Mouse (Mus musculus): Measurements from ENCODE around the gene Polr3g.
A peak's percentile ranks its signal among the peaks of the same experiment; 100 is the strongest.
"Not testable (repeated sequence)": the region's sequence is repeated elsewhere in the genome, so short reads cannot be mapped to it uniquely, and the experiment has no call there.

Gene Polr3g

GRCm38 (mm10) chr13:81710775-81711545 is at the start of gene Polr3g, which contains the start of gene Mblac2:
Polr3g (minus strand) TSS chr13:81711013.
Mblac2 (plus strand) TSS chr13:81711341.
- peak; percentile 97 for DNase-seq (ENCODE audit: low spot score)

- DNase-seq (ENCODE audit: low spot score), result peak; percentile 26
Measured at GRCm38 (mm10) chr13:81760379-81760778, 49.6 kb upstream of the Polr3g start.

DNA sequence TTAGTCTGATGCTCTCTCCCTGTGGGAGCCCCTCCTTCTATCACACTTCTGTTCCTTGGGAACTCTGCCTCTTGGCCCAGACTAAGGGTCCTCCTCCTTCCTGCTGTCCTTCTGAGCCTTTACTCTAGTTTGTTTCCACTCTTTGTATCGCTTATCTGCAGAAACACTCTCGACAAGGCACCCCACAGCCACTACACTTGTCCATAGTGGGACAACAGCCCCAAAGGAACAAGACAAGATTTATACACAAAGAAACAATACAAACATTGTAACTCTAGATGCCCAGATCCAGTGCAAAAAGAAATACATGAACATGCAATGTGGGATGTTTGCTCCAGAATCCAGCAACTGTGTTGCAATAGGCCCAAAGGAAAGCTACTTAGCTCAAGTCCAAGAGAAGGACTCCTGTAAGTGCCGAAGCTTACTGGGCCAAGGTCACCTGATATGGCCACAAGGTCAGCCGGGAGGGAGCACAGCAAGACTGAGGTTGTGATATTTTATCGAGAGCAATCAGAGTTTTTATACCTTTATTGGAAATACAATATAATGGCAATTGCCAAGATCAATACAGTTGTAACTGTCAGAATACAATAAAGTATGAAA is 46.3 kb upstream of the Polr3g start:
- DNase-seq (ENCODE audit: low spot score), result no peak

GRCm38 (mm10) chr13:81755324-81755723 is 44.5 kb upstream of the Polr3g start:
- no peak for DNase-seq (ENCODE audit: low spot score)

DNA sequence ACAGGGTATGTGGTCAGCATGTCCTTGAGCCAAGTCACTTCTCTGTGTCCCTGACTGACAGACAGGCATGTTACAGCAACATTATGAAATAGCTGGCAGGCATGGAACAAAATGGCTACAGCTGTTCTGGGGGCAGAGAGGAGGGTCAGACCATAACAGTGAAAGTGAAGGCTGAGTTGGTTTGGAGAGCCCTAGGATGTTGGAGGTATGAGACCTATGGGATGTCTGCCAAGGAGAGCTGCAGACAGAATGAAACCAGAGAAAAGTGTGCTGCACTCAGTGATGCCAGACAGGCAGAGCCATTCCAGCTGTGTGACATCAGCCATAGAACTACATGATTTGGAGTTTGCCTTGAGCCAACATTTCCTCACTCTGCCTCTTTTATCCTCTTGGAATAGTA is 44.1 kb upstream of the Polr3g start:
- DNase-seq (ENCODE audit: low spot score), result no peak

DNA sequence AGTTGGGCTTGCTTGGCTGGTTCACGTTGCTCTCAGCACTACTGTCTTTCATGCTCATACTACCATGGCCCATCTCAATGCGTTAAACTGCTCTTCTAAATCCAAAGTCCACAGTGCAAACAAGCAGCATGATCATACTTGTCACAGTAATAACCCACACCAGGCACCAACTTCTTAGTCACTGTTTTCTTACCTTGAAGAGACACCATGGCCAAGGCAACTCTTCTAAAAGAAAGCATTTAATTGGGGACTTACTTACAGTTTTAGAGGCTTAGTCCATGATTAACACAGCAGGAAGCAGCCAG is 33.2 kb upstream of the Polr3g start:
- DNase-seq (ENCODE audit: low spot score), result no peak

- DNase-seq (ENCODE audit: low spot score), result no peak
Measured at GRCm38 (mm10) chr13:81743391-81744091, 32.7 kb upstream of the Polr3g start.

- no peak for DNase-seq (ENCODE audit: low spot score)
Measured at GRCm38 (mm10) chr13:81740898-81741297, 30.1 kb upstream of the Polr3g start.

DNA sequence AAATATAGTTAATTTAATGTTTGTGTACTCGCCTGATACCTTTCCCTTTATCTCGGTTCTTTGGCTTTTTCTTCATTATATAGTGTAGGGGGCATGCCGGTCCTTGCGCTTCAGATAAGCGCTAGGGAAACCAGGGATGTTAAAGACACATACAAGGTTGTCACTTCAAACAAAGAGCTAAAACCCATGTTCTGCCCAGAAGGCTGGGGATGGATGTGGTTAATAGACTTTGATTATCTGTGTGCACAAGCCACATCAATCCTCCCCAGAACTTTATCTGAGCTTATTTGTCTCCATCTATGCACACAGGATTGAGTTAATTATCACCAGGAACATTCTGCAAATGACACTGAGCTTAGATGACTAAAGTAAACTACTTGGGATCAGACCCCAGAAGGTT is 25.8 kb upstream of the Polr3g start:
- DNase-seq (ENCODE audit: low spot score), result no peak

DNA sequence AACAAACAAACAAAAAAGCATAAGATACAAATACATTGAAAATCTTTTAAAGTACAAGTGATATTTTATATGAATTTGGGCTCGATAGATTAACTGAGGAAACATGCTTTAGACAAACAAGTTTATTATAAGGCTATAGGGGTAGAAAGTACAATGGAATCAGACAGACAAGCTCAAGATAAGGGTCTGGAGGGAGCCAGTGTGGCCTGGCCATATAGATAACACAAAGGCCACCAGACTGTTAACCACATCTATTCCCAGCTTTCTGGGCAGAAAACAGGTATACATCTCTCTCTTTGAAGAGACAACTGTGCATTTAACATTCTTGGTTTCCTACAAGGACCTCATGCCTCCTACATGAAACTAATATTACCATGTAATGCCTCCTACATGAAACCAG is 19.5 kb upstream of the Polr3g start:
- DNase-seq (ENCODE audit: low spot score), result no peak

- no peak for DNase-seq (ENCODE audit: low spot score)
Measured at GRCm38 (mm10) chr13:81729102-81729501, 18.3 kb upstream of the Polr3g start.

GRCm38 (mm10) chr13:81728141-81728540 is 17.3 kb upstream of the Polr3g start:
- DNase-seq (ENCODE audit: low spot score), result not testable (repeated sequence)

DNA sequence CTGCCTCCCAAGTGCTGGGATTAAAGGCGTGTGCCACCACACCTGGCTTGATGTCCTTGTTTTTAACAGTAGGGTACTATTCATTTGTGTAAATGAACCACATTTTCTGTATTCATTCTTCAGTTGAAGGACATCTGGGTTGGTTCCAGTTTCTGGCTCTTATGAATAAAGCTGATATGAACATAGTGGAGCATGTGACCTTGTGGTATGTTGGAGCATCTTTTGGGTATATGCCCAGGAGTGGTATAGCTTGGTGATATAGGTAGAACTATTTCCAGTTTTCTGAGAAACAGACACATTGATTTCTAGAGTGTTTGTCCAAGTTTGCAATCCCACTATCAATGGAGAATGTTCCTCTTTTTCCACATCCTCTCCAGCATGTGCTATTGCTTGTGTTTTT is 3.1 kb upstream of the Polr3g start:
- no peak for DNase-seq (ENCODE audit: low spot score)

DNA sequence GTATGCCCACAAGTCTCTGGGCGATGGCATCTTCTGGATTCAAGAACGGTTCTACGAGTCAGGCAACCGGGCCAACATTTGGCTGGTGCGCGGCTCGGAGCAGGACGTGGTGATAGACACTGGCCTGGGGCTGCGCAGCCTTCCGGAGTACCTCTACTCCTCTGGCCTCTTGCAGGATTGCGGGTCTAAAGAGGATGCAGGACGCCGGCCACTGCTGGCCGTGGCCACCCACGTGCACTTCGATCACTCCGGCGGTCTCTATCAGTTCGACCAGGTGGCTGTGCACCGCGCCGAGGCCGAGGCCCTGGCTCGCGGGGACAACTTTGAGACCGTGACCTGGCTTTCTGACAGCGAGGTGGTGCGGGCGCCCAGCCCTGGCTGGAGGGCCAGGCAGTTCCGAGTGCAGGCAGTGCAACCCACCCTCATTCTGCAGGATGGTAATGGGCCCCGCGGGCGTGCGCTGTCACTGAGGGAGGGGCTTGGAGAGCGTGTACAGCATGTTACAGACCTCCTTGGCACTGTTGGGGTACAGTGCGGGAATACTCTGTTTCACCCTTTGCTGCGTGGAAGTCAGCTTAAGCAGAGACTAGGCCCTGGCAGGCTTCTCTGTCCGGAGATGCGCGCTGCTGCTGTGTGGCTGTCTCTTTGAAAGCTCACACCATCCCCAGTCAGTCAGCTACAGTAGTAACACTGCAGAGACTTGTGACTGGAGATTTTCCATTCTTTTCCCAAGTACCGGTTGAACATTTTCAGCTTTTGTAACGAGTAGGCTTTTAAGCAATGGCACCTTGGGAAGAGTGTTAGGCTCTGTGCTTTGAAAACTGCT is 946 bp upstream of the Polr3g start:
- DNase-seq (ENCODE audit: low spot score), result no peak

DNA sequence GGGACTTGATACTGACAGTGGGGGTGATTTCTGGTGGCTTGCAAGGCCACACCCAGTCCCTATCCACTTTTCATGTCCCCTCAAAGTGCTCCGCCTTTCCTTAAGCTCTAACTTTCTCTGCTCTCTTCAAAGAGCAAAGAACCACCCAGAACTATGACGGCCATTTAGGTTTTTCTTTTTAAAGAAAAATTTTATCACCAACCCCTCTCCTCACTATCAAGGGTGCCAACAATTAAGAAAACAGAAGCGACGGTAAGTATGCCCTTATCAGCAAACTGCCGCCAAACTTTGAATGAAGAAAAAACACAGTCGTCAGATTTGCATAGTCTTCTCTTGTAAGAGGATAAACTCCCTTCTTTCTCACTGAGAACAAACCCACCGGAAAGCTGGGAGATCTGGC is 547 bp downstream of the Polr3g start:
- no peak for DNase-seq (ENCODE audit: low spot score)

DNA sequence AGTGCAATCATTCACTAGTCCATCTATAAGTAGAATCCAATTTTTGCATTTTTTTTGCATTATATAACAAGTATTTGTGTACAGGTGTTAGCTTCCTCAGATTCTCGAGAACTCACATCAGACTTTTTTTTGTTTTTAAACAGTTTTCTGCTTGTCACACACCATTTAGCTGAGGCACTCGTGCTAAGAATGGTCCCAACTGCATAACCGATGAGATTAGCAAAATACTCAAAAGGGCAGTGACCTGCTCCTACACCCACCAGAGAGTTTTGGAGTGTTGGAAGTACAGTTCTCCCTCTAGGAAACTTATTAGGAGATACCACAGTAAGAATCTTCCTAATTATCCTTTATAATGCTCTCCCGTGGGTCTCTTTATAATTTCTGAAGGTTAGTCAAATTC is 1.0 kb downstream of the Polr3g start:
- DNase-seq (ENCODE audit: low spot score), result no peak

DNA sequence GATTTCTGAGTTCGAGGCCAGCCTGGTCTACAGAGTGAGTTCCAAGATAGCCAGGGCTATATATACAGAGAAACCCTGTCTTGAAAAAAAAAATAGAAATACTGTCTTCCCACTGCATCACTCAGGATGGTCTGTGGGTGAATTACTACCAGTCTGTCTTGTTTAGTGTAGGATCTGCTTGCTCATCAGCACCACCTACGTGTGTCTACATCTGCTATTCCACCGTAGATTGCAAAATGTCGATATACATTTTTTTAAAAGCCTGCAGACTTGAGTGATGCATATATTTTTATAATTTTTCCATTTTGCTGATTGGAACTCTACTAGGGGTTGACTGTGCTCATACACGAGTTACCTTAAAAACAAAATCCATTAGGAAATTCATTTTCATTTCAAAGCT is 4.5 kb downstream of the Polr3g start:
- DNase-seq (ENCODE audit: low spot score), result no peak

DNA sequence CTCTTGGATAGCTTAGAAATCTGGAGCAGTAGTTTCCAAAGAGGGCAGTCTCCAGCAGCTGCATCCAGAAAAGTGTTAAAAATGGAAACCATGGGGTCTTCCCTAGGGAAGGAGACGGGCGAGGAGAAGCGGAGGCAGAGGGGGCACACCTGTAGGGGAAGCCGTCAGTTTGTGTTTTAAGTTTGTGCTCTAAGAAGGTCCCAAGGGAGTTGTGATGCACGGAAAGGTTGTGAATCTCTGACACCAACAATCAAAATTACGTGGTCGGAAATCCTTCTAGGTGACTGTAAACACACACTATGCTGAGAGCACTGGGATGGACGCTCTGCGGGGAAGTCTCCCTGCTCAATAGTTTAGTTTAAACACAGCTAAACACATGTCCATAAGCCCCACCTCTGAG is 7.2 kb downstream of the Polr3g start:
- DNase-seq (ENCODE audit: low spot score), result no peak

- DNase-seq (ENCODE audit: low spot score), result no peak
Measured at GRCm38 (mm10) chr13:81703148-81703547, 7.7 kb downstream of the Polr3g start.

DNA sequence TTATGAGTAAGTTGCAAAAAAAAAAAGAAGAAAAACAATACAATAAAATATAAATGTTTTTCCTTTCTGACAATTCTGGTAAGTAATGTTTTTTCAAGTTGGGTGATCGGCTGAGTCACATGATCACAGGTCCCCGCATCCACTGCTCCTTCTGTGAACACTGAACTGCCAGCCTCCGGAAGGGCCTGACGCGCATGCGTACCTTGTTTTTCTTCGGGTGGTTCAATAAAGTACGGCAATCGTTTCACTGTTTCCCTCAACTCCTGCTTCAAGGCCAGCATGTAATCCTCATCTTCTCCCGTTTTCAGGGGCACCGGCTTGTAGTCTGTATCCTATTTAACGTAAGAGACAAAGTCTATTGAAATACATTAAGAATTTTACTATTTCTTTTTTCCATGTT is 16.4 kb downstream of the Polr3g start:
- DNase-seq (ENCODE audit: low spot score), result no peak

DNA sequence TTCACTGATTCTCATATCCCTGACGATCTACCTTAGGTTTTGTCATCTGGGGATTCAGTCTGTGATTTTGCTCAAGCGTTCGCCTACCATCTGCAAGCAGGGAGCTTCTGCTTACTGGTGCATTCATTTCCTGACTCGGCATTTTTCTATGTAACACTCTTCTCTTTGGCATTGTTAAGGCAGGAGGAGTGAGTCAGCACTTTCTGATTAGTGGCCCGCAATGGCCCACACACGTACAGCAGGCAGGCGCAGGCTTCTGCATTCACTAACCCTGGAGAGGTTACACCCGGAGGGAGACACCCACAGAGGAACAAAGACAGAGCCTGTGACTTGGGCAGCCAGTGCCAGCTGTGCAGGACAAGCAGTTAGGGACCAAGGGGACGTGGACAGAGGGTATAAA is 19.2 kb downstream of the Polr3g start:
- DNase-seq (ENCODE audit: low spot score), result no peak

DNA sequence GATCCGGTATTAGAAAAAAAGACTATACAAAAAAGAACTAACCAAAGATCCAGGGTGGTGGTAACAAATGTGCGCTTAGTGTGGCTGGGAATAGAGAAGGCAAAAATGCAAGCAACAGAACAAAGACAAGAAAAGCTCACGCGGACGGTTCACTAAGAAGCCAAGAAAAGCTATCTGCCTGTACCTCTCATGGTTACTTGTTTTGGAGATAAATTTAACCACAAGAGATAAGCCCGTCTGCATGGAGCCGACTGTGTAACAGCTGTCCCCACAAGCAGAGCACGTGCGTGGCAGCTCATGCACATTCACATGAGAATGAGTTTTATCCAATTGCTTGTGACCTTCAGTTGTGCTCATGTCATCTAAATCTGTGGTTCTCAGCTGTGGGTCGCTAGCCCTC is 20.3 kb downstream of the Polr3g start:
- no peak for DNase-seq (ENCODE audit: low spot score)

DNA sequence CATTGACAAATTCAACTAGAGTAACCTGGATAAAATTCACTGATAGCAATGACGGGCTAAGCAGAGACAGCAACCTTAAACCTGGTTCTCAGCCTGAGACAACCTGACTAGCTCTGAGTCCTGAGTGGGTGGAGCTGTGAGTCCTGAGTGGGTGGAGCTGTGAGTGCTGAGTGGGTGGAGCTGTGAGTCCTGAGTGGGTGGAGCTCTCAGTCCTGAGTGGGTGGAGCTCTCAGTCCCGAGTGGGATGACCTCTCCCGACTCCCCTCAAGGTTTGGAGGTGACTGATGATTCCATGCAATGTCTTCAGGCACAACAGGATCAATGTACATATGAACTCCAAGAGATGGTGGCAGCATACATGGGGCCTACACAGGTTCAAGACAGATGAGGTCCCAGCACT is 21.2 kb downstream of the Polr3g start:
- DNase-seq (ENCODE audit: low spot score), result no peak
